Mouse (Mus musculus) spleen, adult 2 months (tissue): ENCODE measurements around the gene Txnrd2. TPM values are rescaled to one million over a fixed set of nuclear protein-coding genes. Genes with fewer than 3 reads are reported as not detected.
A peak's percentile ranks its signal among the peaks of the same experiment; 100 is the strongest.

ENCODE experiments used
- DNase-seq, 2 experiments: peaks; one replicate each; pipeline versions ENCODE4 v3.0.0 to v3.0.0-alpha.2; 2012 to 2021; ENCODE audit warnings: low spot score in 2 of 2, low read depth in 1 of 2
- H3K27ac ChIP-seq: fragments of 200-500 bp; 2 replicates; pipeline ENCODE4 v1.5.1; 2012; ENCODE audit warnings: low read length, inconsistent platforms; ENCODE audit not compliant: insufficient read depth
- H3K27me3 ChIP-seq: fragments of 200-500 bp; 2 replicates; pipeline ENCODE4 v1.6.1; 2012; ENCODE audit warnings: mild to moderate bottlenecking, moderate library complexity, low read length, inconsistent platforms; ENCODE audit not compliant: control insufficient read depth, insufficient read depth
- H3K36me3 ChIP-seq: fragments of 200-500 bp; 2 replicates; pipeline ENCODE4 v1.6.1; 2012; ENCODE audit warnings: mild to moderate bottlenecking, low read length, inconsistent platforms; ENCODE audit not compliant: control insufficient read depth, insufficient read depth
- H3K4me1 ChIP-seq: fragments of 200-500 bp; 2 replicates; pipeline ENCODE4 v1.6.1; 2011; ENCODE audit warnings: inconsistent platforms; ENCODE audit not compliant: control insufficient read depth, insufficient read depth, insufficient read length
- H3K4me3 ChIP-seq: fragments of 200-500 bp; 2 replicates; pipeline ENCODE4 v1.5.1; 2011; ENCODE audit warnings: mild to moderate bottlenecking, inconsistent platforms; ENCODE audit not compliant: insufficient read depth, insufficient read length; ENCODE audit errors: extremely low read depth
- CTCF ChIP-seq: fragments of 200-500 bp; IDR thresholded peaks from 2 replicates; pipeline ENCODE4 v1.5.1; 2011; ENCODE audit warnings: mild to moderate bottlenecking, inconsistent platforms; ENCODE audit not compliant: insufficient read depth, insufficient read length, insufficient replicate concordance; ENCODE audit errors: extremely low read depth
- POLR2A ChIP-seq: fragments of 200-500 bp; IDR thresholded peaks from 2 replicates; pipeline ENCODE4 v1.6.1; 2011; ENCODE audit warnings: low read depth, low read length, inconsistent platforms
- WGBS: fragments of 180-500 bp; shearing (Covaris S2); methylation state at CpG from one replicate; pipeline ENCODE4 v1.1.7; 2018; 5-methylcytosine and 5-hydroxymethylcytosine counted together
- polyA plus RNA-seq: library from polyadenylated mRNA; depleted of rRNA; stranded (reverse); fragments of >200 nt; gene quantifications from 2 replicates; pipeline ENCODE4 v1.2.3, GENCODE M21; 2012

Gene Txnrd2
- polyA plus RNA-seq, 1 experiment, result 29.0 TPM

GRCm38 (mm10) chr16:18497865-18498515 is 71.8 kb downstream of the Txnrd2 start:
- Histone ChIP-seq H3K27me3 (no peaks in the 10 kb centered on the region), H3K36me3 (peaks cover 2% of the 10 kb centered on the region; the same call in 1 of the 2 replicates), H3K4me1 (peaks cover 9% of the 10 kb centered on the region), H3K27ac (peak overlapping the region; percentile 91), H3K4me3 (peak overlapping the region; percentile 93)
- TF ChIP-seq CTCF (no peak), POLR2A (no peak)
- no peak for DNase-seq
- WGBS, result 5% methylated on average over 6 of the region's 6 CpGs

- WGBS, result under 1% methylated on average over 45 of the region's 51 CpGs
- H3K4me3 ChIP-seq, result peak within 1 kb of the TSS; percentile 93
- peak; percentile 81 to 95 for DNase-seq
- TF ChIP-seq CTCF (no peak), POLR2A (peak; percentile 93)
- H3K4me1 ChIP-seq, result peaks cover 9% of the 10 kb centered on the region
- no peaks in the 10 kb centered on the region for H3K27me3 ChIP-seq
- H3K36me3 ChIP-seq, result peaks cover 2% of the 10 kb centered on the region; the same call in 1 of the 2 replicates
- H3K27ac ChIP-seq, result peak within 1 kb of the TSS; percentile 91
Measured at GRCm38 (mm10) chr16:18498558-18498990, 72.4 kb downstream of the Txnrd2 start, which contains the start of the genes Gnb1l and Rtl10. TSS of gene Gnb1l (plus strand) at chr16:18498713. TSS of gene Rtl10 (plus strand) at chr16:18498901.

- Histone ChIP-seq H3K27me3 (no peaks in the 10 kb centered on the region), H3K36me3 (peaks cover 2% of the 10 kb centered on the region; the same call in 1 of the 2 replicates), H3K27ac (no peak overlapping the region; the same call in 1 of the 2 replicates), H3K4me1 (peaks cover 9% of the 10 kb centered on the region), H3K4me3 (peak overlapping the region; percentile 93)
- TF ChIP-seq CTCF, result no peak
- TF ChIP-seq POLR2A, result no peak
- peak in 1 of 2 experiments; percentile 12 for DNase-seq
- WGBS, result 0% methylated on average over 24 of the region's 24 CpGs
Measured at GRCm38 (mm10) chr16:18498996-18499395, 72.8 kb downstream of the Txnrd2 start.

GRCm38 (mm10) chr16:18501531-18501930 is 75.3 kb downstream of the Txnrd2 start:
- Histone ChIP-seq H3K36me3 (peaks cover 2% of the 10 kb centered on the region; the same call in 1 of the 2 replicates), H3K4me1 (peaks cover 9% of the 10 kb centered on the region), H3K27ac (no peak overlapping the region), H3K27me3 (no peaks in the 10 kb centered on the region), H3K4me3 (no peak overlapping the region)
- no peak for DNase-seq
- TF ChIP-seq CTCF, result no peak
- no peak for TF ChIP-seq POLR2A
- WGBS, result 82% methylated on average over 6 of the region's 6 CpGs

- DNase-seq, result peak in 1 of 2 experiments; percentile 5
- no peaks in the 10 kb centered on the region for H3K27me3 ChIP-seq
- no peak overlapping the region for H3K27ac ChIP-seq
- peaks cover 4% of the 10 kb centered on the region; the same call in 1 of the 2 replicates for H3K4me1 ChIP-seq
- no peak for TF ChIP-seq CTCF
- TF ChIP-seq POLR2A, result no peak
- no peak overlapping the region for H3K4me3 ChIP-seq
- 81% methylated on average over 14 of the region's 14 CpGs for WGBS
- H3K36me3 ChIP-seq, result peaks cover 2% of the 10 kb centered on the region; the same call in 1 of the 2 replicates
Measured at GRCm38 (mm10) chr16:18503566-18504342, 77.6 kb downstream of the Txnrd2 start.

GRCm38 (mm10) chr16:18506524-18507199 is 80.5 kb downstream of the Txnrd2 start:
- H3K4me3 ChIP-seq, result no peak overlapping the region
- DNase-seq, result no peak
- WGBS, result 91% methylated on average over 3 of the region's 3 CpGs
- TF ChIP-seq CTCF (no peak), POLR2A (no peak)
- H3K27ac ChIP-seq, result no peak overlapping the region
- no peaks in the 10 kb centered on the region for H3K27me3 ChIP-seq
- no peaks in the 10 kb centered on the region for H3K4me1 ChIP-seq
- no peaks in the 10 kb centered on the region; the same call in 1 of the 2 replicates for H3K36me3 ChIP-seq
